Mouse (Mus musculus) forebrain, embryonic 15.5 days (tissue): Measurements from ENCODE around the gene Cd300c. TPM values are rescaled to one million over a fixed set of nuclear protein-coding genes. Genes with fewer than 3 reads are reported as not detected.
A peak's percentile ranks its signal among the peaks of the same experiment; 100 is the strongest.
"Not testable (repeated sequence)": the region's sequence is repeated elsewhere in the genome, so short reads cannot be mapped to it uniquely, and the experiment has no call there.

ENCODE experiments used
- ATAC-seq: fragments of 200-750 bp; cut with Nextera tagmentation; replicated peaks from 2 replicates; pipeline ENCODE4 v1.8.0; 2017; ENCODE audit warnings: mild to moderate bottlenecking, moderate TSS enrichment, moderate library complexity
- H3K27ac ChIP-seq: fragments of 300-500 bp; sonication (generic); replicated peaks from 2 replicates; pipeline ENCODE4 v1.5.1; 2015; ENCODE audit warnings: mild to moderate bottlenecking, inconsistent platforms
- H3K27me3 ChIP-seq: fragments of 300-500 bp; sonication (generic); 2 replicates; pipeline ENCODE4 v1.6.1; 2015; ENCODE audit warnings: inconsistent platforms
- H3K36me3 ChIP-seq: fragments of 300-500 bp; sonication (generic); 2 replicates; pipeline ENCODE4 v1.6.1; 2015; ENCODE audit warnings: mild to moderate bottlenecking, inconsistent platforms
- H3K4me1 ChIP-seq: fragments of 300-500 bp; sonication (generic); 2 replicates; pipeline ENCODE4 v1.6.1; 2015; ENCODE audit warnings: inconsistent platforms
- H3K4me2 ChIP-seq: fragments of 300-500 bp; sonication (generic); replicated peaks from 2 replicates; pipeline ENCODE4 v1.6.1; 2015; ENCODE audit warnings: mild to moderate bottlenecking, inconsistent platforms
- H3K4me3 ChIP-seq: fragments of 300-500 bp; sonication (generic); 2 replicates; pipeline ENCODE4 v1.5.1; 2015; ENCODE audit warnings: mild to moderate bottlenecking, inconsistent platforms
- H3K9ac ChIP-seq: fragments of 300-500 bp; sonication (generic); replicated peaks from 2 replicates; pipeline ENCODE4 v1.6.1; 2015; ENCODE audit warnings: mild to moderate bottlenecking, inconsistent platforms
- H3K9me3 ChIP-seq: fragments of 300-500 bp; sonication (generic); 2 replicates; pipeline ENCODE4 v1.6.1; 2016; ENCODE audit warnings: inconsistent platforms
- WGBS: fragments of 180-500 bp; shearing (Covaris S2); methylation state at CpG from one replicate; pipeline ENCODE4 v1.1.7; 2015; ENCODE audit warnings: mixed read lengths; 5-methylcytosine and 5-hydroxymethylcytosine counted together
- polyA plus RNA-seq: library from polyadenylated mRNA; unstranded; fragments of >200 nt; fragmentation: Nextera tagmentation; extraction: Ambion mirVana; gene quantifications from 2 replicates; pipeline ENCODE4 v1.2.1, GENCODE M21; 2015

Cd300c gene
- polyA plus RNA-seq, 1 experiment from 2014 or later: not detected

- Histone ChIP-seq H3K27me3 (no peaks in the 10 kb centered on the region), H3K4me2 (no peak overlapping the region), H3K9ac (no peak overlapping the region), H3K4me3 (no peak overlapping the region), H3K36me3 (no peaks in the 10 kb centered on the region), H3K4me1 (no peaks in the 10 kb centered on the region), H3K9me3 (no peaks in the 10 kb centered on the region), H3K27ac (no peak overlapping the region)
- ATAC-seq: no peak
- 86% methylated on average over 2 of the region's 2 CpGs for WGBS
These were observed 39.4 kb downstream of the Cd300c start for GRCm38 (mm10) chr11:114929581-114929980.

GRCm38 (mm10) chr11:114923961-114924360, 45.0 kb downstream of the Cd300c start:
- Histone ChIP-seq H3K9ac (no peak overlapping the region), H3K36me3 (no peaks in the 10 kb centered on the region), H3K27me3 (no peaks in the 10 kb centered on the region), H3K9me3 (no peaks in the 10 kb centered on the region), H3K27ac (no peak overlapping the region), H3K4me2 (no peak overlapping the region), H3K4me3 (no peak overlapping the region), H3K4me1 (no peaks in the 10 kb centered on the region)
- ATAC-seq: no peak
- 74% methylated on average over 4 of the region's 4 CpGs for WGBS

GRCm38 (mm10) chr11:114922439-114922838, 46.5 kb downstream of the Cd300c start:
- no peak overlapping the region for H3K4me3 ChIP-seq
- H3K9ac ChIP-seq: no peak overlapping the region
- H3K36me3 ChIP-seq: no peaks in the 10 kb centered on the region
- no peaks in the 10 kb centered on the region for H3K27me3 ChIP-seq
- no peak for ATAC-seq
- WGBS: 69% methylated on average over 4 of the region's 4 CpGs
- H3K4me1 ChIP-seq: no peaks in the 10 kb centered on the region
- no peak overlapping the region for H3K4me2 ChIP-seq
- no peak overlapping the region for H3K27ac ChIP-seq
- H3K9me3 ChIP-seq: no peaks in the 10 kb centered on the region

GRCm38 (mm10) chr11:114917120-114917519, 51.8 kb downstream of the Cd300c start:
- no peak overlapping the region for H3K4me2 ChIP-seq
- ATAC-seq: no peak
- no peaks in the 10 kb centered on the region for H3K9me3 ChIP-seq
- H3K27ac ChIP-seq: no peak overlapping the region
- H3K4me3 ChIP-seq: no peak overlapping the region
- no peaks in the 10 kb centered on the region for H3K27me3 ChIP-seq
- WGBS: 80% methylated on average over 6 of the region's 6 CpGs
- H3K4me1 ChIP-seq: no peaks in the 10 kb centered on the region
- no peak overlapping the region for H3K9ac ChIP-seq
- H3K36me3 ChIP-seq: no peaks in the 10 kb centered on the region

- no peaks in the 10 kb centered on the region for H3K27me3 ChIP-seq
- ATAC-seq: no peak
- H3K4me3 ChIP-seq: no peak overlapping the region
- no peaks in the 10 kb centered on the region for H3K4me1 ChIP-seq
- WGBS: 61% methylated on average over 7 of the region's 7 CpGs
- H3K9ac ChIP-seq: no peak overlapping the region
- no peak overlapping the region for H3K4me2 ChIP-seq
- H3K9me3 ChIP-seq: no peaks in the 10 kb centered on the region
- no peaks in the 10 kb centered on the region for H3K36me3 ChIP-seq
- no peak overlapping the region for H3K27ac ChIP-seq
These were observed 54.0 kb downstream of the Cd300c start for GRCm38 (mm10) chr11:114914978-114915377.

- Histone ChIP-seq H3K4me1 (no peaks in the 10 kb centered on the region), H3K36me3 (no peaks in the 10 kb centered on the region), H3K9me3 (no peaks in the 10 kb centered on the region), H3K27ac (no peak overlapping the region), H3K9ac (no peak overlapping the region), H3K27me3 (no peaks in the 10 kb centered on the region), H3K4me2 (no peak overlapping the region), H3K4me3 (no peak overlapping the region)
- ATAC-seq: peak; percentile 63; the same call in 1 of the 2 replicates
- WGBS: 19% methylated on average over 9 of the region's 9 CpGs
These were observed 56.1 kb downstream of the Cd300c start for GRCm38 (mm10) chr11:114912847-114913246.

GRCm38 (mm10) chr11:114909538-114909937, 59.4 kb downstream of the Cd300c start:
- not testable (repeated sequence) for H3K27me3 ChIP-seq, H3K36me3 ChIP-seq, H3K9ac ChIP-seq, ATAC-seq, H3K27ac ChIP-seq, H3K4me2 ChIP-seq, H3K4me1 ChIP-seq, H3K4me3 ChIP-seq, H3K9me3 ChIP-seq
- 44% methylated on average over 3 of the region's 3 CpGs for WGBS

- Histone ChIP-seq H3K36me3 (no peaks in the 10 kb centered on the region), H3K27ac (no peak overlapping the region), H3K9ac (no peak overlapping the region), H3K27me3 (no peaks in the 10 kb centered on the region), H3K9me3 (no peaks in the 10 kb centered on the region), H3K4me1 (no peaks in the 10 kb centered on the region), H3K4me2 (no peak overlapping the region), H3K4me3 (no peak overlapping the region)
- 58% methylated on average over 4 of the region's 4 CpGs for WGBS
- ATAC-seq: no peak
These were observed 60.9 kb downstream of the Cd300c start for GRCm38 (mm10) chr11:114908086-114908485.

GRCm38 (mm10) chr11:114907567-114907966, 61.4 kb downstream of the Cd300c start:
- no peaks in the 10 kb centered on the region for H3K4me1 ChIP-seq
- no peaks in the 10 kb centered on the region for H3K36me3 ChIP-seq
- no peak for ATAC-seq
- H3K9ac ChIP-seq: no peak overlapping the region
- H3K4me2 ChIP-seq: no peak overlapping the region
- 74% methylated on average over 4 of the region's 4 CpGs for WGBS
- no peak overlapping the region for H3K27ac ChIP-seq
- no peak overlapping the region for H3K4me3 ChIP-seq
- no peaks in the 10 kb centered on the region for H3K27me3 ChIP-seq
- H3K9me3 ChIP-seq: no peaks in the 10 kb centered on the region

Other genes starting within 250 kb of the Cd300c start
- 1.9 and 2.6 TPM in 2 replicates for gene Dnaic2, start 241.7 kb downstream of the Cd300c start, polyA plus RNA-seq
- gene Kif19a, start 203.8 kb downstream of the Cd300c start, polyA plus RNA-seq: 0.52 and 0.83 TPM in 2 replicates
- gene Btbd17, start 173.2 kb downstream of the Cd300c start, polyA plus RNA-seq: 26.4 and 29.7 TPM in 2 replicates
- gene Gpr142, start 170.2 kb downstream of the Cd300c start, polyA plus RNA-seq: not detected in 2 replicates
- gene Gprc5c, start 118.0 kb downstream of the Cd300c start, polyA plus RNA-seq: 6.0 and 6.2 TPM in 2 replicates
- gene Cd300a, start 79.1 kb downstream of the Cd300c start, polyA plus RNA-seq: 0.46 and 0.88 TPM in 2 replicates
- 0.20 TPM in 1 of 2 replicates, not detected in the other for gene Cd300lb, start 34.8 kb downstream of the Cd300c start, polyA plus RNA-seq
- 0.08 TPM in 1 of 2 replicates, not detected in the other for gene Cd300ld, start 20.8 kb upstream of the Cd300c start, polyA plus RNA-seq
- 1.2 and 1.6 TPM in 2 replicates for gene Cd300c2, start 32.7 kb upstream of the Cd300c start, polyA plus RNA-seq
- not detected in 2 replicates for gene Cd300ld2, start 47.0 kb upstream of the Cd300c start, polyA plus RNA-seq
- gene Cd300ld4, start 57.9 kb upstream of the Cd300c start, polyA plus RNA-seq: not detected in 2 replicates
- gene Cd300ld5, start 68.6 kb upstream of the Cd300c start, polyA plus RNA-seq: not detected in 2 replicates
- gene Cd300ld3, start 79.3 kb upstream of the Cd300c start, polyA plus RNA-seq: not detected in 2 replicates
- 0.09 TPM in 1 of 2 replicates, not detected in the other for gene Cd300e, start 93.0 kb upstream of the Cd300c start, polyA plus RNA-seq
- 0.80 and 1.0 TPM in 2 replicates for gene Rab37, start 122.3 kb upstream of the Cd300c start, polyA plus RNA-seq
- gene Cd300lf, start 164.8 kb upstream of the Cd300c start, polyA plus RNA-seq: 0.10 TPM in 1 of 2 replicates, not detected in the other
- 45.8 and 50.5 TPM in 2 replicates for gene Slc9a3r1, start 194.2 kb upstream of the Cd300c start, polyA plus RNA-seq
- gene Tmem104, start 218.3 kb upstream of the Cd300c start, polyA plus RNA-seq: 10.8 and 12.4 TPM in 2 replicates
- gene Nat9, start 218.7 kb upstream of the Cd300c start, polyA plus RNA-seq: 19.0 and 24.1 TPM in 2 replicates